Mouse (Mus musculus) lung, postnatal 10 days (tissue): ENCODE measurements around the gene Nfib.

ENCODE experiments used
- DNase-seq: peaks from one replicate; pipeline ENCODE4 v3.0.0; 2021

Gene Nfib

GRCm38 (mm10) chr4:82335266-82335865 is 370.2 kb downstream of the Nfib start:
- DNase-seq: no peak

- DNase-seq: no peak
Measured at GRCm38 (mm10) chr4:82333413-82333812, 372.1 kb downstream of the Nfib start.

GRCm38 (mm10) chr4:82330095-82330494 is 375.5 kb downstream of the Nfib start:
- DNase-seq: no peak

- DNase-seq: no peak
Measured at GRCm38 (mm10) chr4:82326140-82326529, 379.4 kb downstream of the Nfib start.

- no peak for DNase-seq
Measured at GRCm38 (mm10) chr4:82325409-82326139, 380.0 kb downstream of the Nfib start.

DNA sequence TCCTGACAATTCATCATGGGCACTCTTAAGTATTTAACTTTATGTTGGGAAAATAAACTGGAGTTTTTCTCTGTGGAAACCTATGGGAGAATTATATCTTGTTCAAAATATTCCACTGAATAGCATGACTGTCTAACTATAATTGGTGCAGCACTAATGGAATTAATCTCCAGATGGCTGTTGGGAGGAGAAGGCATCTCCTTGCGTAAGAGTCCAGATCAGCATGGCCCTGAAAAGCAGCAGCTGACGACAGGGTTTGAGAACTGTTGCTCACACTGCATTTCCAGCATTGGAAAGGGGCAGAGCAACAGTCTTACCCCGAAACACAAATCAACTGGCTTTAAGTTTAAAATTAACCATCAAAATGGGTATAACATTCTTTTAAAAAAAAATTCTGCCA is 380.6 kb downstream of the Nfib start:
- DNase-seq: no peak

DNA sequence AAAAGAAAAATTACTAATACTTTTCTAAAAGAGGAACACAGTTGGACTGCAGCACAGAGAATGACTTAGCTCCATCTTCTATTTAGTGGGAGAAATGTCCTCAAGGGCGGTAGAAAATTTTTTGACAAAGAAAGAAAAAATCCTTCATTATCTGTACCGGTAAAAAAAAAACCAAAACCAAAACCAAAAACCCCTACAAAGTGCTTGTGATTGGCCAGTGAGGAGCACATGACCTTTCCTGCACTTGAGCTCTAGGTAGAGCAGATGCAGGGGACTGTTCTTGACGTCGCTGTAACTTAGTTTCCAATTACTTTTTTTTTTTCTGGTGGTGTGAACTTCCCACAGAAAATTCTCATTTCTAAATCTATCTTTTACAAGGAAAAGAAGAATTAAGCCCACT is 384.5 kb downstream of the Nfib start:
- DNase-seq: no peak

GRCm38 (mm10) chr4:82319388-82319787 is 386.2 kb downstream of the Nfib start:
- DNase-seq: no peak

- DNase-seq: no peak
Measured at GRCm38 (mm10) chr4:82316168-82316567, 389.4 kb downstream of the Nfib start.

DNA sequence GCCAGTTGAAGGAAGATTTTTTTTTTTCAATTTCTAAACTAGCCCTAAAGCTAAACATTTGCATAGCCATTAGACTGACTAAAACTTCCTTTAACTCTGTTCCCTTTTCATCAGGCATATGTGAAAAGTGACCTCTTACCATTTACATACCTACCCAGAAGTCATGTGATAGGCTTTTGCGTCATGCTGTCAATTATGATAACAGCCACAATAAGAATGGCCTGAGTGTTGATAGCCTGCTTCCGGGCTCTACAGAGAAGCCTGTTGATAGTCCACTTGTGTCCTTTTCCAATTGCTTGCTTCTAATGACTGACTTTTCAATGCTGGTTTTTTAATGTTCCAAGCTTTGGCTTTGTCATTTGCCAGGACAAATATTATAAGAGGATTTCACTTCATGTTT is 389.8 kb downstream of the Nfib start:
- DNase-seq: no peak

- no peak for DNase-seq
Measured at GRCm38 (mm10) chr4:82310924-82311734, 394.4 kb downstream of the Nfib start.

DNA sequence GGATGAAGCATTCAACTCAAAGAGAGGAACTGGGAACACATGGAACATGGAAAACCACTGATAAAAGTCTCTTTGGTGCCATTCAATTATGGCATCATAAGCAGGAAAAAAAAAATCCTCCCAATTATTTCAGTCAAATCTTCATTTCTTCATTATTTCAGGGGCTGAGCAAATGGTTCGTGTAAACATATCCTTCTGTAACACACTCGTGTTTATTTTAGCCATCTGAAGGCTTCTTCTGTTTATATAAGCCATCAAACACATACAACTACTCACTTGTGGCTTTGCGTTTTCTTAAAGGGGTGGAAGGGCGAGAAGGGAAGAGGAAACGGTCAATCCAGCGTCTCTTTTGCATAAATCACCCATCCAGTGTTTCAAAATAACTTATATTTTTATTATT is 399.5 kb downstream of the Nfib start:
- DNase-seq: peak; percentile 38

- peak; percentile 87 for DNase-seq
Measured at GRCm38 (mm10) chr4:82304148-82304871, 401.2 kb downstream of the Nfib start.

DNA sequence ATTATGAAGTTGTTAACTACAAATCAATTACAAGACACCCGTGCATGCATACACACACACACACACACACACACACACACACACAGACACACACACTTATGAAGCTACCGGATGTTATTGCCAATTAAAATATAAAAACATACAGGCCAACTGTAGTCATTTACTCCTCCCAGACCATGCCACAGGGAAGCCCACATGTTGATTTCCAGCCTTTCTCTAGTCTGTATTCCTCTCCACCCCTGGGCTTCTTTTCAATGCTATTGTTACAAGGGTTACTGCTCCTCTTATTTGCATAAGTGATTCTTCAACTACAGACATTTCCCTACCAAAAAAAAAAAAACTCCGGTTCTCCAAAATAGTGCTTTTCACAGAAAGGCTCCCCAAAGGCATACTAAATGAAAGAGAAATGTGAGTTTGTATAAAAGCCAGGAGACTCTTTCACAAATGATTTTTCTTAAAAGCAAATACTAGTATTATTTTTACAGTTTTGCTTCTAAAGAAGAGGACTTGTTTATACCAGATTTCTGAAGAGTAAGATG is 402.1 kb downstream of the Nfib start:
- DNase-seq: no peak

GRCm38 (mm10) chr4:82302901-82303300 is 402.6 kb downstream of the Nfib start:
- DNase-seq: no peak

DNA sequence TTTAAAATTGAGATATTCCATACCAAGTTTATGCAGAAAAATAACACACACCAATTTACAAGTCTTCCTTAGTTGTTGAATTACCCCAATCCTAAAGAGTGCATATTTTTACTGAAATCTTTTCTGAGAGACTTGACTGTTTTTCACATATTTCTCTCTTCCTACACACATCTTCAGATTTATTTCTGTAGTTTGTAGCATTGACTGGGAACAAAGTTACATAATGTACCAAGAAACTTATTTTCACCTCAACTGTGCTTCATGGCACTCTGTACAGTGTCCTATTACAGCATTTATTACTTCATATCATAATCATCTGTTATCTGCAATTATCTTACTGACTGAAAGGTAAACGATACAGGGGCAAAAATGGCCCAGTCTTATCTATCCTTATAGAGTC is 406.9 kb downstream of the Nfib start:
- DNase-seq: no peak

DNA sequence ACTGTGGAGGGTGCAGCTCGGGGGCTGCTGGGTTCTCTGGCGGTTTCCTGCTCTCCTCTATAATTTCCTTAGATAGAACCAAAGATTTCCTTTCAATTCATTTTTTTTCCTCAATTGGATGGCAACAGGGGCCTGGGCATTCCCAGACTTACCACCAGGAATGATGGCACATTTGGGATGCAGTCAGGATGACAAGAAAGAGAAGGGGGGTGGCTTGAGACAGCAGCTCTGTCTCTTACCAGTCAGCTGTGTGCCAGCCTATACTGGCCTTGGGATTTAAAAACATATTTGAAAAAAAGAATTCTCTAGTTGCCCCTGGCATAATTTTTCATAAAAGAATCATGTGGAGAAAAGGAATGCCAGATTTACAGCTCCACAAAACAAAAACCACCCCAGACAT is 408.0 kb downstream of the Nfib start:
- DNase-seq: no peak

- DNase-seq: no peak
Measured at GRCm38 (mm10) chr4:82294066-82294465, 411.5 kb downstream of the Nfib start.

DNA sequence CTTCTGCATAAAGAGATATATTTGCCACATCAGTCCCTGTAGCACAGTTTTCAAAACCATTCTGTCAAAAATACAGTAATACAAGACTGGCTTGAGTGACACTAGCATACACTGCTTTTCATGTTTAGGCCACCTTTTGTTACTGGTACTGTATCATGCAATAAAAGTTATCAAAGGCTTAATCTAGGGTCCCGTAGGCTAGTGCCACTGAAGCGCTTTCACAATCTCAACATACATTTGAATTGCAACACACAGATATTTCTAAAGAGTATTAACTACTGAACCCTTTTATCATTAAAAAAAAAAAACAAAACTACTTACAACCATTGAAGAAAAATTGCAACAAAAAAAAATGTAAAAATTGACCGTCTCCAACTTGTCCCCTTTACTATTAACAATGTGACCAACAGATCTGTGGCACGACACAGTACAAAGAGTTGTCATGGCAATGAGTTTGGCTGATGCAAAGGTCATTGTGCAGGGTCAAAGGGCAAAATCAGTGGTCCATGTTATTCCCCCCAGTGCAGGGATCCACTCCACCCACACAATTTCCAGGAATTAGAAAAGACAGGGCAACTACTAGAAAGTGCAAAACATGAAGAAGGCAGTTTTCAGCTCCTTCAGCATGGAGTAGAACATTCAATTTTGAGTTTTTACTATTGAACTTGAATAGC is 414.2 kb downstream of the Nfib start:
- no peak for DNase-seq

GRCm38 (mm10) chr4:82290623-82291022 is 414.9 kb downstream of the Nfib start:
- DNase-seq: no peak

GRCm38 (mm10) chr4:82289596-82289995 is 416.0 kb downstream of the Nfib start:
- no peak for DNase-seq

DNA sequence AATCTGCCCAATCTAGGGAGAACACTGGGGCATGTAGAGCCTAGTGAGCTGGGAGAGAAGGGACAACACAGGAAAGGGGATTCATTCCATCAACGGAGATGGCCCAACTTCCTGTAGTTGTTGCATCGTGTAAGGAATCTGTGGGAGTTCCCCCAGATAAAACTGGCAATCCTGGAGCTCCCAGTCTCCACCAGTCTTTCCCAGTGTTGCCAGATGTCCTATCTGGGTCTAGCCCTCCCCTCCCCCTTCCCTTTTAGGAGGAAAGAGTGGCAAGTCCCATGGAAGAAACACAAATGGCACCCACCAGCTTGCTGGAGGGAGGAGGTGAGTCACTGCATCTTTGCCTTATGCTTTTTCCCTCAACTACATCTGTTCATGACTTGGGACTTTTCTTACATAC is 417.4 kb downstream of the Nfib start:
- DNase-seq: no peak
